Mouse (Mus musculus) ES-Bruce4 (cell line): ENCODE results near the gene Tgm1.

ENCODE experiments used
- CTCF ChIP-seq: IDR thresholded peaks from one replicate; pipeline ENCODE4 v1.8.1; 2011; ENCODE audit warnings: low read depth, low read length
- POLR2A ChIP-seq: IDR thresholded peaks from one replicate; pipeline ENCODE4 v1.8.1; 2011; ENCODE audit warnings: low read length; ENCODE audit not compliant: insufficient read depth

- no peak for TF ChIP-seq POLR2A
- TF ChIP-seq CTCF, result no peak
These were observed 43.8 kb upstream of the Tgm1 start for GRCm38 (mm10) chr14:55757566-55757965.
